In the genomic region with DNA sequence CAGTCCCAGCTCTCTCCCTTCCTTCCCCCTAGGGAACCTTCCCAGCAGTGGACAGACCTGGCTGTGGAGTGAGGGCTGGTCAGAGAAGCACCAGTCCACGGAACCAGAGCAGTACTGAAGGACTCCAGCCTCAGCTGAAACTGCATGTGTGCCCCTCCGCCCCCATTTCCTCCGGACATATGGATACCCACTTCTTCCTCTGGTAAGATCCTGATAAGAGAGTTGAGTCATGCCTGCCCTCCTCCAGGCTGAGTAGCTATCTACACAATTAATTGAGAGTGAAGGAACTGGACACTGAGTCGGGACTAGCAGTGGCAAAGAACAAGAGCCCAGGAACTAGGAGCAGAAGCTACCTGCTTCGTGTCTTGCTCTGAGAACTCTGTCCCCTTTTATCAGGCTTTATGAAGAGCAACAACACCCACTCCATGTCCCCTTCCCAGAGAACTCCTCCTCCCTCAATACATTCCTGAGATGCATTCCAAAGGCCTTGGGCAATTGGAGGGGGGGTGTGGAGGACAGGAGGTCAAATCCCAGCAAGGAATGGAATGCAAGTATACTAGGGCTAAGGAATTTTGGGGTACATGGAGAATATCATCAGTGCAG, we compare ENCODE assay signal across 7 mouse cellular contexts. TPM values are rescaled to one million over a fixed set of nuclear protein-coding genes. Genes with fewer than 3 reads are reported as not detected.
DNase-seq lines count a peak whose midpoint lies in the region; ATAC-seq and TF ChIP-seq lines count a peak whose summit lies in the region.

No protein-coding gene starts in this region.

- H3K27ac ChIP-seq in limb, embryonic 10.5 days: peak overlapping the region; percentile 73
- no peak overlapping the region for H3K27ac ChIP-seq in neural tube, embryonic 15.5 days (replicated peaks)

- 31% methylated on average over 5 of the region's 5 CpGs for WGBS in limb, embryonic 10.5 days
- WGBS in neural tube, embryonic 15.5 days: 46% methylated on average over 5 of the region's 5 CpGs

- H3K4me1 ChIP-seq in limb, embryonic 10.5 days: peaks cover 46% of the 10 kb centered on the region
- H3K4me1 ChIP-seq in neural tube, embryonic 15.5 days: peaks cover 41% of the 10 kb centered on the region

- H3K4me2 ChIP-seq in neural tube, embryonic 15.5 days: peak overlapping the region; percentile 32

- H3K79me3 ChIP-seq in C2C12 (ENCODE audit: low read depth): peaks cover 60% of the 10 kb centered on the region

- peak overlapping the region; percentile 86 for H3K4me3 ChIP-seq in C2C12 (ENCODE audit: insufficient read depth, poor library complexity, severe bottlenecking)
- H3K4me3 ChIP-seq in limb, embryonic 10.5 days: peak overlapping the region; percentile 25
- H3K4me3 ChIP-seq in neural tube, embryonic 15.5 days (replicated peaks): no peak overlapping the region

- H3K79me2 ChIP-seq in C2C12 (ENCODE audit: control insufficient read depth, insufficient read depth): peaks cover 80% of the 10 kb centered on the region

- peaks cover 42% of the 10 kb centered on the region for H3K36me3 ChIP-seq in C2C12 (ENCODE audit: control insufficient read depth, insufficient read depth)
- H3K36me3 ChIP-seq in limb, embryonic 10.5 days: peaks cover 53% of the 10 kb centered on the region
- H3K36me3 ChIP-seq in neural tube, embryonic 15.5 days: peaks cover 38% of the 10 kb centered on the region

- H3K27me3 ChIP-seq in C2C12 (ENCODE audit: control insufficient read depth, insufficient read depth, insufficient read length): no peaks in the 10 kb centered on the region
- H3K27me3 ChIP-seq in limb, embryonic 10.5 days (ENCODE audit: low read depth, poor library complexity, severe bottlenecking): no peaks in the 10 kb centered on the region
- no peaks in the 10 kb centered on the region for H3K27me3 ChIP-seq in neural tube, embryonic 15.5 days (replicated peaks)

- peak; percentile 81 for DNase-seq in ES-CJ7 (ENCODE audit: low read depth, low spot score)
- no peak for DNase-seq in limb, embryonic 10.5 days (ENCODE audit: low spot score)
- DNase-seq in layer of hippocampus, adult 11-12 months (ENCODE audit: low spot score): no peak
- no peak for DNase-seq in spleen, adult 12 weeks (ENCODE audit: low spot score)

- no peak for TF ChIP-seq CTCF in C2C12 (IDR thresholded peaks at IDR 0.05; ENCODE audit: control insufficient read depth, insufficient read depth, insufficient read length)

- 0 out of 2 replicates have a peak, but pooled peaks have one; percentile 3 for ATAC-seq in granulocyte monocyte progenitor cell, adult 5-6 weeks (replicated peaks; ENCODE audit: poor library complexity, severe bottlenecking)
- ATAC-seq in neural tube, embryonic 15.5 days (ENCODE audit: low FRiP score): no peak

- no peak overlapping the region for H3K9ac ChIP-seq in neural tube, embryonic 15.5 days (replicated peaks)

- H3ac ChIP-seq in C2C12 (ENCODE audit: control insufficient read depth, insufficient read length, low read depth): peak overlapping the region; percentile 48

- H3K9me3 ChIP-seq in limb, embryonic 10.5 days (replicated peaks): no peaks in the 10 kb centered on the region
- H3K9me3 ChIP-seq in neural tube, embryonic 15.5 days (replicated peaks): no peaks in the 10 kb centered on the region

TF ChIP-seq in C2C12, 6 proteins besides CTCF, POLR2A, EP300 and RAD21:
- TF ChIP-seq USF1 (IDR thresholded peaks at IDR 0.05; ENCODE audit: low read depth) (no peak), CEBPB (IDR thresholded peaks at IDR 0.05; ENCODE audit: low read depth) (peak; percentile 64), MYOG (IDR thresholded peaks at IDR 0.05; ENCODE audit: control insufficient read depth, extremely low read depth, insufficient read length) (no peak), FOSL1 (IDR thresholded peaks at IDR 0.05; ENCODE audit: insufficient read depth, low read length, poor library complexity, severe bottlenecking) (no peak)

RNA-seq across cellular contexts. Expression of gene Creb3, which starts 4.0 kb away (rescaled TPM):
- 52.4 TPM for polyA plus RNA-seq in C2C12 (2012; fragmentation: generic; extraction: Trizol)
- 10.5 and 13.4 TPM in 2 replicates for total RNA-seq in granulocyte monocyte progenitor cell, adult 5-6 weeks (2014; fragmentation: Nextera tagmentation)
- total RNA-seq in granulocyte monocyte progenitor cell, adult 5-6 weeks (2017): 24.9 and 25.7 TPM in 2 replicates
- 27.3 and 40.5 TPM in 2 replicates for polyA plus RNA-seq in limb, embryonic 10.5 days (2016; fragmentation: Nextera tagmentation; extraction: Ambion mirVana)
- polyA plus RNA-seq in neural tube, embryonic 15.5 days (2015; fragmentation: Nextera tagmentation; extraction: Ambion mirVana): 80.8 and 82.0 TPM in 2 replicates

RNA-seq across cellular contexts. Expression of gene Tln1, which starts 4.4 kb away (rescaled TPM):
- 158 TPM for polyA plus RNA-seq in C2C12 (2012; fragmentation: generic; extraction: Trizol)
- 167 and 198 TPM in 2 replicates for total RNA-seq in granulocyte monocyte progenitor cell, adult 5-6 weeks (2014; fragmentation: Nextera tagmentation)
- total RNA-seq in granulocyte monocyte progenitor cell, adult 5-6 weeks (2017): 251 and 299 TPM in 2 replicates
- 46.8 and 51.1 TPM in 2 replicates for polyA plus RNA-seq in limb, embryonic 10.5 days (2016; fragmentation: Nextera tagmentation; extraction: Ambion mirVana)
- 63.5 and 70.8 TPM in 2 replicates for polyA plus RNA-seq in neural tube, embryonic 15.5 days (2015; fragmentation: Nextera tagmentation; extraction: Ambion mirVana)

RNA-seq across cellular contexts. Expression of gene Rgp1, which starts 20.4 kb away (rescaled TPM):
- 22.6 TPM for polyA plus RNA-seq in C2C12 (2012; fragmentation: generic; extraction: Trizol)
- total RNA-seq in granulocyte monocyte progenitor cell, adult 5-6 weeks (2014; fragmentation: Nextera tagmentation): 28.1 and 30.8 TPM in 2 replicates
- 9.9 and 10.9 TPM in 2 replicates for total RNA-seq in granulocyte monocyte progenitor cell, adult 5-6 weeks (2017)
- polyA plus RNA-seq in limb, embryonic 10.5 days (2016; fragmentation: Nextera tagmentation; extraction: Ambion mirVana): 22.7 and 30.0 TPM in 2 replicates
- polyA plus RNA-seq in neural tube, embryonic 15.5 days (2015; fragmentation: Nextera tagmentation; extraction: Ambion mirVana): 22.0 and 23.9 TPM in 2 replicates

RNA-seq across cellular contexts. Expression of gene Gba2, which starts 20.5 kb away (rescaled TPM):
- 6.0 TPM for polyA plus RNA-seq in C2C12 (2012; fragmentation: generic; extraction: Trizol)
- total RNA-seq in granulocyte monocyte progenitor cell, adult 5-6 weeks (2014; fragmentation: Nextera tagmentation): 10.6 and 19.0 TPM in 2 replicates
- 7.8 and 8.4 TPM in 2 replicates for total RNA-seq in granulocyte monocyte progenitor cell, adult 5-6 weeks (2017)
- polyA plus RNA-seq in limb, embryonic 10.5 days (2016; fragmentation: Nextera tagmentation; extraction: Ambion mirVana): 24.3 and 29.2 TPM in 2 replicates
- 48.1 and 54.5 TPM in 2 replicates for polyA plus RNA-seq in neural tube, embryonic 15.5 days (2015; fragmentation: Nextera tagmentation; extraction: Ambion mirVana)

RNA-seq across cellular contexts. Expression of gene Msmp, which starts 26.2 kb away (rescaled TPM):
- not detected for polyA plus RNA-seq in C2C12 (2012; fragmentation: generic; extraction: Trizol)
- total RNA-seq in granulocyte monocyte progenitor cell, adult 5-6 weeks (2014; fragmentation: Nextera tagmentation): not detected in 2 replicates
- total RNA-seq in granulocyte monocyte progenitor cell, adult 5-6 weeks (2017): not detected in 2 replicates
- 0.44 TPM in 1 of 2 replicates, not detected in the other for polyA plus RNA-seq in limb, embryonic 10.5 days (2016; fragmentation: Nextera tagmentation; extraction: Ambion mirVana)
- polyA plus RNA-seq in neural tube, embryonic 15.5 days (2015; fragmentation: Nextera tagmentation; extraction: Ambion mirVana): 1.2 and 1.5 TPM in 2 replicates
